Mouse (Mus musculus) retina, adult 2 months (tissue): ENCODE measurements around the gene Cxcr4.

Source experiments
- DNase-seq: peaks from one replicate; pipeline ENCODE4 v3.0.0-alpha.2; 2012; ENCODE audit warnings: low read depth, low spot score

The Cxcr4 gene

GRCm38 (mm10) chr1:128592211-128592741, at the start of gene Cxcr4:
Cxcr4 (minus strand) TSS chr1:128592293.
- DNase-seq: no peak

DNA sequence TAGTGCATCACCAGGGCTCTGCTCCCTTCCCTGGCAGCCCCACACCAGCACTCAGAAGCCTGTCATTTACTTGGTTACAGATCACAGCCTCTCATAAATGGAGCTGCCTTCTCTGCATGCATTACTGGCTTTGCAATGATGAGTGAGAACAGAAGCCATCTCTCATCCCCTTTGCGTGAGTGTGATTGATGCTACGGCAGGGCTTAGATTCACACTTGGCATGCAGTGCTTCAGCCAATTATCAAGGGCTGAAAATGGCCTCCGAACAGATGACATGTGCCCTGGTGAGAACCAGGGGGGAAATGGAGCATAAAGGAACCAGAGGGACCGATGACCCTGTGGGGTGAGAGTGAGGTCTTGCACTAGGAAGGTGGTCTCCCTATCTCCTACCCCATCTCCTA, 47.6 kb upstream of the Cxcr4 start:
- DNase-seq: no peak

DNA sequence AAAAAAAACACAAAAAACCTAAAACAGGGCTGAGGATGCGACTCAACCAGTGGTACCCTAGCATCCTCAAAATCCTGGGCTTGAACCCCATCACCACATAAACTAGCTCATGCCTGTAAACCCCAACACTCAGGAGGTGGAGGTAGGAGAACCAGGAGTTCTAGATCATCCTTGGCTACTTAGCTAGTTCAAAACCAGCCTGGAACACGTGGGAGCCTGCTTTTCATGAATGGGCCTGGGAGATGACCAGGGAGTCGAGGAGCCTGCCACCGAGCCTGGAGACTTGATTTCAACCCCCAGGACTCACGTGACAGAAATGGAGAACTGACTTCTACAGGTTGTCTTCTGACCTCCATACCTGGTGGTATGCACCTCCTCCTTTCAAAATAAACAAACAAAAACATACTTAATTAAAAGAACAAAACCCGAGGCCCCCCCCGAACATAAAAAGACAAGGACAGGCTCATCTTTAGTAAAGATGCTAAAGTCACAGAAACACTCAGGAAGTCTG, 45.2 kb upstream of the Cxcr4 start:
- no peak for DNase-seq

- DNase-seq: no peak
Observed at GRCm38 (mm10) chr1:128636258-128637229, 44.5 kb upstream of the Cxcr4 start.

- DNase-seq: no peak
Observed at GRCm38 (mm10) chr1:128633711-128634379, 41.8 kb upstream of the Cxcr4 start.

- no peak for DNase-seq
Observed at GRCm38 (mm10) chr1:128632522-128632921, 40.4 kb upstream of the Cxcr4 start.

- no peak for DNase-seq
Observed at GRCm38 (mm10) chr1:128626144-128626678, 34.1 kb upstream of the Cxcr4 start.

DNA sequence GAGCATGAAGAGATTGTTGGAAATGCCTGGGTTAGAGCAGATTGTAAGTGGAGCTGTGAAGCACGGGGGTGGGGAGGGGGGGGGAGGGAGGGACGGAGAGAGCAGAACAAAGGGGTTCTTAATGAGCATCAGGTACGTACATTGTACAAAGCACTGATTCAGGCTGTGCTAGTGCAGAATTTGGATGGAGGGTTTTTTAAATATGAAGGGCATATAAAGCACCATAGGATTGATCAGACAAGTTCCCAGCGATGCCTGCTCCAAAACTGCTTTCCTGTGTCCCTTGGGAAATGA, 31.4 kb upstream of the Cxcr4 start:
- no peak for DNase-seq

- DNase-seq: no peak
Observed at GRCm38 (mm10) chr1:128622867-128623593, 30.9 kb upstream of the Cxcr4 start.

DNA sequence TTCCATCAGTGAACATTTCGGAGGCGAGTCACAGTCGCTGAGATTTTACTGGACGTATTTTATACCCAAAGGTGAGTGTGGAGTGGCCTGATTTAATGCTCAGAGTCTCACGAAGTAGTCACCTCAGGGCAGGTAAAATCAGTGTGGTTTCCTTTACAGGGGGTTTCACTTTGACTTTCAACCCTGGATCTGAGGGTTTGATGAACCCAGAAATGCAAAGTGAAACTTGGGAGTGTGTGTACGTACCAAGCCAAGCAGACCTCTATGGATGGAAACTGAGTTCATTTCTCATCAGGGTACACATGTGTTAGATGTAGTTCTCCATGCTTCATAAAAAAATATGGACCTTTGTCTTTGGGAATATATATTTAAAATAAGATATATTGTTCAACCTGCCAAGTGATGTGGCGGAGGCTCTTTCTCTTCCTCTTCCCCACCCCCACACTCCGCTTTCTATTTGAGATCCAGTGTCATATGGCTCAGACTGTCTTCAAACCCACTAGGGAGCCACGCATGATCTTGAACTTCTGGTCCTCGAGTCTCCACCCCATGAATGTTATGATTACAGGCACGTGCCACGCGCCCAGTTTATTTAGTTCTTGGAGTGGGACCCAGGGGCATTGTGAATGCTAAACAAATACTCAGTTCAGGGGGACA, 25.7 kb upstream of the Cxcr4 start:
- no peak for DNase-seq

- no peak for DNase-seq
Observed at GRCm38 (mm10) chr1:128616586-128616985, 24.5 kb upstream of the Cxcr4 start.

- no peak for DNase-seq
Observed at GRCm38 (mm10) chr1:128615459-128615806, 23.3 kb upstream of the Cxcr4 start.

- DNase-seq: no peak
Observed at GRCm38 (mm10) chr1:128614653-128615458, 22.8 kb upstream of the Cxcr4 start.

DNA sequence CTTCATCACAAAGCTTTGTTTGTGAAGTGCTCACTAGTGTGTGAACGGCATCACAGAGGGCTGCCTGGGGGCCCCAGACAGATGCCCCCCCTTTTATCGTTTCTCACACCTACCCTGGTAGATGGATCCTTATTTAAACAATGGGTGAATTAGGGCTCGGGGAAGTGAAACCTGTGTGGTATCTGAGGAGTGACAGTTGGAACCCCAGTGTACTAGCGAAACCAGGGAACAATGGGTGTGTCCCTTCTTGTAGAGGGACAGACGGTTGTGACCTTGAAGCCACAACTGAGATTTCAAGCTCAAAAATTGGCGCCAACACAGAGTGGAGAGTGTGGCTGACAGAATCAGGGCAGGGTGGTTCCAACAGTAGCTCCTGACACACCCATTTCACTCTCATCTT, 16.0 kb upstream of the Cxcr4 start:
- DNase-seq: no peak

DNA sequence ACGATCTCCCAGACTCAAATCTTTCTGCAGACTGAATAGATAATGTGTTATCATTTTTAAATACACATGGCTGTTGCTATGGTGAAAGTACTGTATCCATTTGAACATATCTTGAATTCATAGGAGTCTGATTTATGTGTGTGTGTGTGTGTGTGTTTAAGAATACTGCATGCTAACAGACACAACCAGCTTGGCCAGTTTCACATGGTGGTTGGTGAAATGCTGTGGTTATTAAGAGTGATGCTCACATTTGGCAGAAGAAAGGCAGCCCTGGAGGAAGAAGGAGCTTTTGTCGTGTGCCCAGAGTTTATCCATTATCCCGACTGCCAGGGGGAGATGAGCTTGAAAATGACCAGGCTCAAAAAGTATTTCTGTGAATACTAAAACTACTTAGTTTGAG, 15.3 kb upstream of the Cxcr4 start:
- no peak for DNase-seq

GRCm38 (mm10) chr1:128605794-128606193, 13.7 kb upstream of the Cxcr4 start:
- no peak for DNase-seq

DNA sequence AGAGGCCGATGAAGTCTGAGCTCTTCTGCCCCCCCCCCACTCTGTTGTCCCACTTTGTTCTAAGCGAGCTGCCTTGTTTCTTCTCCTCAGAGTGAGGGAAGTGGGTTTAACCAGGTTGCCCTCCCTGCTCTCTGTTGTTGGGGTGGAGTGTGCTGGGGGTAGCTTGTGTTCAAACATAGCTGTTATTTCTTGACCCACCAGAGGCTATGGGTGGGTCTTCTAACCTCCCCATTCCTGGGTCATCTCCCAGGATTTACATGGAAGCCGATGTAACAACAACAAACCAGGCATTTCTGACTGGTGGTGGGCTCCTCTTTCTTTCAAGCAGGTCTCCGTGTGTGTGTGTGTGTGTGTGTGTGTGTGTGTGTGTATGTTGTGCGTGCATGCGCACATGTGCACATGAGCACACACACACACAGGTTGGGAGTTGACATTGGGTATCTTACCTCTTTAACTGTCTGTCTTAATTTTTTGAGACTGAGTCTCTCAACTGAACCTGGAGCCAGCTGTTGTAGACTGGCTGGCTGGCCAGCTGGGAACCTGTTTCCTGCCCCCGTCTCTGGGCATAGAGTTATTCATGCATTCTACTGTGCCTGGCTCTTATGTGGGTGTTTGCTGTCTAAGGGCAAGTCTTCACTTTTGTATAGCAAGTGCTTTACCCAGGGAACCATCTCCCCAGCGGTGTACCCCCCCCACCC, 10.7 kb upstream of the Cxcr4 start:
- DNase-seq: no peak

- DNase-seq: no peak
Observed at GRCm38 (mm10) chr1:128602018-128602687, 10.1 kb upstream of the Cxcr4 start.

GRCm38 (mm10) chr1:128601307-128601706, 9.2 kb upstream of the Cxcr4 start:
- no peak for DNase-seq
